Mouse (Mus musculus): ENCODE results near the gene Vmn2r24.

DNA sequence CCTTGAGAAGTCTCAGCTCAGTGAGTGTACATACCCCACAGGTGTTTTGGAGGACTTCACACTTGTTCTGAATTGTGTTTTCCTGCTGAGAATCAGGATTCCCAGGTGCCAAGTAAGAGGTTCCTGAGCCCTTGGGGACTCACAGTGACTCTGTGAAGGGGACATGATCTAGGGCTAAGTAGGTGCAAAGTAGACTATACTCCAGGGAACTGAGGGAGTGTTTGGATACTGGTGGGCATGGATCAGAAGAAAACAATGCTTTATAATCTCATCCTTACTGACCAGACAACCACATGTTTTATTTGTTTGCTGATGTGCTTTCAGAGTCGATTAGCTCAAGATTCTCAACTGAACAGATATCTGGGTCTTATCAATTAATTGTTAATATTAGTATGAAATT lies at the start of gene Vmn2r24:
- no peak for TF ChIP-seq CTCF (IDR thresholded peaks at IDR 0.05; ENCODE audit: low read depth)
- no peak for TF ChIP-seq EP300 (optimal IDR thresholded peaks at IDR 0.05)
